Mouse (Mus musculus) hindbrain, embryonic 16.5 days (tissue): ENCODE measurements around the gene Zfp69. TPM values are rescaled to one million over a fixed set of nuclear protein-coding genes. Genes with fewer than 3 reads are reported as not detected.

ENCODE experiments used
- ATAC-seq: fragments of 200-750 bp; cut with Nextera tagmentation; 2 replicates; pipeline ENCODE4 v1.8.0; 2017; ENCODE audit warnings: moderate TSS enrichment, moderate library complexity
- H3K27ac ChIP-seq: fragments of 300-500 bp; sonication (generic); 2 replicates; pipeline ENCODE4 v1.5.1; 2014; ENCODE audit warnings: low read depth, mild to moderate bottlenecking, control low read depth, low read length, moderate library complexity
- H3K27me3 ChIP-seq: fragments of 300-500 bp; sonication (generic); replicated peaks from 2 replicates; pipeline ENCODE4 v1.6.1; 2014; ENCODE audit warnings: low read length; ENCODE audit not compliant: control insufficient read depth, insufficient read depth
- H3K36me3 ChIP-seq: fragments of 300-500 bp; sonication (generic); 2 replicates; pipeline ENCODE4 v1.6.1; 2014; ENCODE audit warnings: mild to moderate bottlenecking, low read length, moderate library complexity, mixed read lengths; ENCODE audit not compliant: control insufficient read depth, insufficient read depth
- H3K4me1 ChIP-seq: fragments of 300-500 bp; sonication (generic); 2 replicates; pipeline ENCODE4 v1.6.1; 2014; ENCODE audit warnings: low read depth, low read length; ENCODE audit not compliant: control insufficient read depth, insufficient read depth
- H3K4me2 ChIP-seq: fragments of 300-500 bp; sonication (generic); 2 replicates; pipeline ENCODE4 v1.6.1; 2014; ENCODE audit warnings: mild to moderate bottlenecking, low read length, control low read depth, moderate library complexity
- H3K4me3 ChIP-seq: fragments of 300-500 bp; sonication (generic); 2 replicates; pipeline ENCODE4 v1.5.1; 2014; ENCODE audit warnings: mild to moderate bottlenecking, low read length, control low read depth, moderate library complexity
- H3K9ac ChIP-seq: fragments of 300-500 bp; sonication (generic); 2 replicates; pipeline ENCODE4 v1.6.1; 2014; ENCODE audit warnings: low read depth, mild to moderate bottlenecking, control low read depth, low read length, moderate library complexity
- H3K9me3 ChIP-seq: fragments of 300-500 bp; sonication (generic); 2 replicates; pipeline ENCODE4 v1.6.1; 2014; ENCODE audit warnings: mild to moderate bottlenecking, low read length, moderate library complexity; ENCODE audit not compliant: control insufficient read depth
- WGBS: fragments of 180-500 bp; shearing (Covaris S2); extraction: QIAGEN DNeasy Blood & Tissue Kit; methylation state at CpG from one replicate; pipeline ENCODE4 v1.1.7; 2014; 5-methylcytosine and 5-hydroxymethylcytosine counted together
- polyA plus RNA-seq: library from polyadenylated mRNA; unstranded; fragments of >200 nt; fragmentation: Nextera tagmentation; extraction: Ambion mirVana; gene quantifications from 2 replicates; pipeline ENCODE4 v1.2.1, GENCODE M21; 2015

Gene Zfp69
- 6.1 and 6.3 TPM in 2 replicates for polyA plus RNA-seq

GRCm38 (mm10) chr4:120951428-120951973, at the start of gene Zfp69:
Gene Zfp69, minus strand, starts transcription at chr4:120951699.
- Histone ChIP-seq H3K27ac (peak within 1 kb of the TSS; percentile 85), H3K9me3 (no peaks in the 10 kb centered on the region), H3K4me2 (peak within 1 kb of the TSS; percentile 84), H3K36me3 (no peaks in the 10 kb centered on the region), H3K4me1 (peaks cover 11% of the 10 kb centered on the region), H3K27me3 (no peaks in the 10 kb centered on the region), H3K9ac (peak within 1 kb of the TSS; percentile 87), H3K4me3 (peak within 1 kb of the TSS; percentile 94)
- ATAC-seq: peak; percentile 98
- WGBS: 0% methylated on average over 56 of the region's 60 CpGs

- H3K9me3 ChIP-seq: no peaks in the 10 kb centered on the region
- H3K9ac ChIP-seq: no peak overlapping the region
- 81% methylated on average over 2 of the region's 2 CpGs for WGBS
- H3K4me3 ChIP-seq: no peak overlapping the region
- peaks cover 24% of the 10 kb centered on the region for H3K4me1 ChIP-seq
- no peak overlapping the region for H3K27ac ChIP-seq
- H3K4me2 ChIP-seq: no peak overlapping the region
- H3K36me3 ChIP-seq: no peaks in the 10 kb centered on the region
- ATAC-seq: no peak
- no peaks in the 10 kb centered on the region for H3K27me3 ChIP-seq
Measured at GRCm38 (mm10) chr4:121001042-121001441, 49.5 kb upstream of the Zfp69 start.

- Histone ChIP-seq H3K9ac (no peak overlapping the region), H3K27me3 (no peaks in the 10 kb centered on the region), H3K4me3 (no peak overlapping the region), H3K4me2 (no peak overlapping the region), H3K4me1 (no peaks in the 10 kb centered on the region), H3K36me3 (no peaks in the 10 kb centered on the region), H3K9me3 (no peaks in the 10 kb centered on the region), H3K27ac (no peak overlapping the region)
- 74% methylated on average over 1 of the region's 1 CpGs for WGBS
- no peak for ATAC-seq
Measured at GRCm38 (mm10) chr4:120995911-120996310, 44.4 kb upstream of the Zfp69 start.

- H3K4me2 ChIP-seq: no peak overlapping the region
- H3K9ac ChIP-seq: no peak overlapping the region
- H3K27me3 ChIP-seq: no peaks in the 10 kb centered on the region
- no peaks in the 10 kb centered on the region for H3K36me3 ChIP-seq
- ATAC-seq: no peak
- no peaks in the 10 kb centered on the region for H3K9me3 ChIP-seq
- H3K4me1 ChIP-seq: no peaks in the 10 kb centered on the region
- H3K27ac ChIP-seq: no peak overlapping the region
- 81% methylated on average over 1 of the region's 1 CpGs for WGBS
- no peak overlapping the region for H3K4me3 ChIP-seq
Measured at GRCm38 (mm10) chr4:120993025-120993424, 41.5 kb upstream of the Zfp69 start.

GRCm38 (mm10) chr4:120992284-120992683, 40.8 kb upstream of the Zfp69 start:
- ATAC-seq: no peak
- no peaks in the 10 kb centered on the region for H3K4me1 ChIP-seq
- no peak overlapping the region for H3K4me3 ChIP-seq
- no peaks in the 10 kb centered on the region for H3K36me3 ChIP-seq
- H3K4me2 ChIP-seq: no peak overlapping the region
- H3K9ac ChIP-seq: no peak overlapping the region
- H3K27ac ChIP-seq: no peak overlapping the region
- WGBS: 80% methylated on average over 2 of the region's 2 CpGs
- H3K27me3 ChIP-seq: no peaks in the 10 kb centered on the region
- H3K9me3 ChIP-seq: no peaks in the 10 kb centered on the region

- WGBS: 87% methylated on average over 4 of the region's 4 CpGs
- no peaks in the 10 kb centered on the region for H3K27me3 ChIP-seq
- no peak overlapping the region for H3K9ac ChIP-seq
- H3K36me3 ChIP-seq: peaks cover 6% of the 10 kb centered on the region
- no peak overlapping the region for H3K4me3 ChIP-seq
- no peak overlapping the region for H3K27ac ChIP-seq
- no peaks in the 10 kb centered on the region for H3K9me3 ChIP-seq
- H3K4me1 ChIP-seq: no peaks in the 10 kb centered on the region
- ATAC-seq: no peak
- H3K4me2 ChIP-seq: no peak overlapping the region
Measured at GRCm38 (mm10) chr4:120987319-120987718, 35.8 kb upstream of the Zfp69 start.

- Histone ChIP-seq H3K27ac (no peak overlapping the region), H3K4me2 (no peak overlapping the region), H3K36me3 (peaks cover 12% of the 10 kb centered on the region), H3K9me3 (no peaks in the 10 kb centered on the region), H3K27me3 (no peaks in the 10 kb centered on the region), H3K9ac (no peak overlapping the region), H3K4me3 (no peak overlapping the region), H3K4me1 (no peaks in the 10 kb centered on the region)
- peak; percentile 69 for ATAC-seq
- WGBS: 22% methylated on average over 6 of the region's 6 CpGs
Measured at GRCm38 (mm10) chr4:120986446-120986845, 34.9 kb upstream of the Zfp69 start.

GRCm38 (mm10) chr4:120978221-120978620, 26.7 kb upstream of the Zfp69 start:
- Histone ChIP-seq H3K9ac (no peak overlapping the region), H3K4me3 (no peak overlapping the region), H3K27ac (no peak overlapping the region), H3K36me3 (peaks cover 16% of the 10 kb centered on the region), H3K4me1 (no peaks in the 10 kb centered on the region), H3K27me3 (no peaks in the 10 kb centered on the region), H3K4me2 (no peak overlapping the region), H3K9me3 (no peaks in the 10 kb centered on the region)
- no peak for ATAC-seq
- WGBS: 92% methylated on average over 3 of the region's 3 CpGs

GRCm38 (mm10) chr4:120975428-120975734, 23.9 kb upstream of the Zfp69 start:
- no peaks in the 10 kb centered on the region for H3K27me3 ChIP-seq
- ATAC-seq: no peak
- 86% methylated on average over 4 of the region's 4 CpGs for WGBS
- H3K9me3 ChIP-seq: no peaks in the 10 kb centered on the region
- no peaks in the 10 kb centered on the region for H3K4me1 ChIP-seq
- no peak overlapping the region for H3K4me2 ChIP-seq
- H3K9ac ChIP-seq: no peak overlapping the region
- H3K4me3 ChIP-seq: no peak overlapping the region
- peaks cover 18% of the 10 kb centered on the region for H3K36me3 ChIP-seq
- no peak overlapping the region for H3K27ac ChIP-seq
